18 mouse cellular contexts compared by ENCODE assay signal in genomic region chr12:77141260-77142201, GRCm38 (mm10).
"Had no signal": no experiment of that assay in that cellular context is flagged by ENCODE, and none has a peak within 500 bp of the region (broad histone marks: within the 10 kb centered on the region; RNA-seq: fewer than 3 reads in every experiment).

No protein-coding gene starts in this region.

- H3K4me1 ChIP-seq: midbrain, embryonic 12.5 days; midbrain, embryonic 15.5 days; neural tube, embryonic 13.5 days had no signal

- DNase-seq: kidney, adult 8-10 months; kidney, postnatal 25 days; layer of hippocampus, adult 9-11 months; liver, embryonic 13.5 days; lung, adult 2 months; lung, postnatal 14 days; lung, postnatal 4 days; right cerebral cortex, postnatal 14 days; right cerebral cortex, postnatal 4 days; thymus, adult 2 months; thymus, postnatal 14 days; thymus, postnatal 4 days had no signal

- H3K27ac ChIP-seq: layer of hippocampus, adult 2 months; liver, embryonic 13.5 days; midbrain, embryonic 12.5 days; midbrain, embryonic 15.5 days; neural tube, embryonic 13.5 days; stomach, postnatal 0 days had no signal

- H3K36me3 ChIP-seq: liver, embryonic 13.5 days; midbrain, embryonic 12.5 days; midbrain, embryonic 15.5 days; neural tube, embryonic 13.5 days had no signal

- ATAC-seq: midbrain, embryonic 15.5 days had no signal

- H3K9me3 ChIP-seq: liver, embryonic 13.5 days; midbrain, embryonic 12.5 days; midbrain, embryonic 15.5 days; neural tube, embryonic 13.5 days had no signal

- H3K4me3 ChIP-seq: layer of hippocampus, adult 2 months; liver, embryonic 13.5 days; midbrain, embryonic 12.5 days; midbrain, embryonic 15.5 days; myocyte; neural tube, embryonic 13.5 days had no signal

- H3K9ac ChIP-seq: liver, embryonic 13.5 days; midbrain, embryonic 12.5 days; midbrain, embryonic 15.5 days; neural tube, embryonic 13.5 days had no signal

- H3K4me2 ChIP-seq: liver, embryonic 13.5 days; midbrain, embryonic 12.5 days; midbrain, embryonic 15.5 days; neural tube, embryonic 13.5 days had no signal

- H3K27me3 ChIP-seq: liver, embryonic 13.5 days; midbrain, embryonic 12.5 days; midbrain, embryonic 15.5 days; neural tube, embryonic 13.5 days had no signal
